Mouse (Mus musculus) heart, embryonic 14.5 days (tissue): Measurements from ENCODE around the gene Pprc1. TPM values are rescaled to one million over a fixed set of nuclear protein-coding genes. Genes with fewer than 3 reads are reported as not detected.

Experiments
- ATAC-seq: fragments of 200-750 bp; cut with Nextera tagmentation; 2 replicates; pipeline ENCODE4 v1.8.0; 2017; ENCODE audit warnings: low read depth, moderate TSS enrichment; ENCODE audit not compliant: insufficient number of reproducible peaks, insufficient read depth, low FRiP score
- H3K27ac ChIP-seq, 2 experiments: fragments of 200-500 bp in 1 of 2; fragments of 300-500 bp in 1 of 2; sonication (generic) in 1 of 2; replicated peaks in 1 of 2; 2 replicates each; pipeline ENCODE4 v1.5.1; 2012 to 2014; ENCODE audit warnings: low read depth in 2 of 2, low read length in 2 of 2, control low read depth in 1 of 2, mild to moderate bottlenecking in 1 of 2, mixed read lengths in 1 of 2; ENCODE audit not compliant: control insufficient read depth in 1 of 2, insufficient read depth in 1 of 2
- H3K27me3 ChIP-seq: fragments of 300-500 bp; sonication (generic); 2 replicates; pipeline ENCODE4 v1.6.1; 2014; ENCODE audit warnings: mild to moderate bottlenecking, low read length, control low read depth; ENCODE audit not compliant: control insufficient read depth, insufficient read depth
- H3K36me3 ChIP-seq: fragments of 300-500 bp; sonication (generic); 2 replicates; pipeline ENCODE4 v1.6.1; 2014; ENCODE audit warnings: mild to moderate bottlenecking, control low read depth, low read length, mixed read lengths; ENCODE audit not compliant: control insufficient read depth, insufficient read depth
- H3K4me1 ChIP-seq, 2 experiments: fragments of 200-500 bp in 1 of 2; fragments of 300-500 bp in 1 of 2; sonication (generic) in 1 of 2; 2 replicates each; pipeline ENCODE4 v1.6.1; 2012 to 2014; ENCODE audit warnings: low read length in 2 of 2, control low read depth in 1 of 2, mixed read lengths in 1 of 2; ENCODE audit not compliant: control insufficient read depth in 2 of 2, insufficient read depth in 2 of 2
- H3K4me2 ChIP-seq: fragments of 300-500 bp; sonication (generic); 2 replicates; pipeline ENCODE4 v1.6.1; 2014; ENCODE audit warnings: mild to moderate bottlenecking, low read length
- H3K4me3 ChIP-seq, 2 experiments: fragments of 200-500 bp in 1 of 2; fragments of 300-500 bp in 1 of 2; sonication (generic) in 1 of 2; 2 replicates each; pipeline ENCODE4 v1.5.1; 2012 to 2014; ENCODE audit warnings: low read length in 2 of 2, mild to moderate bottlenecking in 2 of 2, control low read depth in 1 of 2, low read depth in 1 of 2, moderate library complexity in 1 of 2; ENCODE audit not compliant: control insufficient read depth in 1 of 2, insufficient read depth in 1 of 2
- H3K9ac ChIP-seq: fragments of 300-500 bp; sonication (generic); 2 replicates; pipeline ENCODE4 v1.6.1; 2014; ENCODE audit warnings: mild to moderate bottlenecking, low read length
- H3K9me3 ChIP-seq: fragments of 300-500 bp; sonication (generic); 2 replicates; pipeline ENCODE4 v1.6.1; 2016; ENCODE audit warnings: low read length, control low read depth; ENCODE audit not compliant: control insufficient read depth
- WGBS: fragments of 180-500 bp; shearing (Covaris S2); extraction: QIAGEN DNeasy Blood & Tissue Kit; methylation state at CpG from one replicate; pipeline ENCODE4 v1.1.7; 2014; 5-methylcytosine and 5-hydroxymethylcytosine counted together
- polyA plus RNA-seq: library from polyadenylated mRNA; unstranded; fragments of >200 nt; fragmentation: Nextera tagmentation; extraction: Ambion mirVana; gene quantifications from 2 replicates; pipeline ENCODE4 v1.2.1, GENCODE M21; 2014

Gene Pprc1
- polyA plus RNA-seq, 1 experiment from 2014 or later, result 26.4 TPM

GRCm38 (mm10) chr19:46103437-46104186, 58.9 kb downstream of the Pprc1 start:
- Histone ChIP-seq H3K4me2 (no peak overlapping the region), H3K4me1 (no peaks in the 10 kb centered on the region), H3K27me3 (no peaks in the 10 kb centered on the region), H3K27ac (no peak overlapping the region), H3K9me3 (no peaks in the 10 kb centered on the region), H3K36me3 (no peaks in the 10 kb centered on the region), H3K4me3 (no peak overlapping the region), H3K9ac (no peak overlapping the region)
- no peak for ATAC-seq
- 69% methylated on average over 6 of the region's 6 CpGs for WGBS

DNA sequence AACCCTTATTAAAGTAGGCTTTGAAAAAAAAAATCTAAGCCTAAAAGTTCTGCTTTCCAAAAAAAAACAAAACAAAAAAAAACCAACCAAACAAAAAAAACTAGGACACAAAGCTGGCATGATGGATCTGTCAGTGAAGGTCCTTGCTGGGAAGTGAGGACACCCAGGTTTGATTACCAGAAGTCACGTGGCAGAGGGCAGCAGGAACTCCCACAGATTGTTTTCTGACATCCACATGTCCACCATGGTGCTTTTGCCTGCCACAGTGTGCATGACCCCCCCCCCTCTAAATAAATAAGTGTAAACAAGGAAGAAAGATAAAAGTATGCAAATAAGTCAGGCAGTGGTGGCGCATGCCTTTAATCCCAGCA, 59.5 kb downstream of the Pprc1 start:
- H3K4me3 ChIP-seq, result no peak overlapping the region
- no peak for ATAC-seq
- no peak overlapping the region for H3K27ac ChIP-seq
- H3K27me3 ChIP-seq, result no peaks in the 10 kb centered on the region
- H3K4me1 ChIP-seq, result no peaks in the 10 kb centered on the region
- no peak overlapping the region for H3K4me2 ChIP-seq
- H3K36me3 ChIP-seq, result no peaks in the 10 kb centered on the region
- H3K9me3 ChIP-seq, result no peaks in the 10 kb centered on the region
- WGBS, result 69% methylated on average over 2 of the region's 2 CpGs
- H3K9ac ChIP-seq, result no peak overlapping the region

DNA sequence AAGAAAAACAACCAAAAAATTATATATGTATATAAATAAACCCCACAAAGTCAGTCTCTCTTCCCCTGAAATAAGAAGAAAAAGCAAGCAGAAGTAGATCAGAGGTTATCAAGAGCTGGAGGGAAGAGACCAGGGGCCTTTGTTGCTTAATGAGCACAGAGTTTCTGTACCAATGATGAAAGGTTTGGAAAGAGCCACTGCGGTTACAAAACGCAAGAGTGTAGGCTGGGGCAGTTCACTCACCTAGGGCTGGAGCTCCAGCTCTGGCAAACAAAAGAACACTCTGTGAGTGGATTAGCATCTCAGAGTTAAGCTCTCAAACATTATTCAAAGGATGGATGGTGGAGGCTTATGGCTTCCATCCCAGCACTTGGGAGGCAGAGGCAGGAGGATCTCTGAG, 65.5 kb downstream of the Pprc1 start:
- Histone ChIP-seq H3K9ac (no peak overlapping the region), H3K9me3 (no peaks in the 10 kb centered on the region), H3K4me1 (no peaks in the 10 kb centered on the region), H3K4me2 (no peak overlapping the region), H3K27me3 (no peaks in the 10 kb centered on the region), H3K36me3 (no peaks in the 10 kb centered on the region), H3K27ac (no peak overlapping the region), H3K4me3 (no peak overlapping the region)
- ATAC-seq, result no peak
- 76% methylated on average over 2 of the region's 2 CpGs for WGBS

- H3K27me3 ChIP-seq, result no peaks in the 10 kb centered on the region
- no peaks in the 10 kb centered on the region for H3K9me3 ChIP-seq
- no peak overlapping the region for H3K4me3 ChIP-seq
- ATAC-seq, result no peak
- H3K4me1 ChIP-seq, result no peaks in the 10 kb centered on the region
- WGBS, result 84% methylated on average over 5 of the region's 5 CpGs
- H3K27ac ChIP-seq, result no peak overlapping the region
- H3K9ac ChIP-seq, result no peak overlapping the region
- H3K4me2 ChIP-seq, result no peak overlapping the region
- H3K36me3 ChIP-seq, result no peaks in the 10 kb centered on the region
These were observed 66.1 kb downstream of the Pprc1 start for GRCm38 (mm10) chr19:46110781-46111180.

- H3K9me3 ChIP-seq, result no peaks in the 10 kb centered on the region
- H3K4me2 ChIP-seq, result no peak overlapping the region
- no peak for ATAC-seq
- no peaks in the 10 kb centered on the region for H3K36me3 ChIP-seq
- 51% methylated on average over 4 of the region's 4 CpGs for WGBS
- H3K27me3 ChIP-seq, result no peaks in the 10 kb centered on the region
- no peak overlapping the region for H3K27ac ChIP-seq
- no peak overlapping the region for H3K4me3 ChIP-seq
- no peaks in the 10 kb centered on the region for H3K4me1 ChIP-seq
- H3K9ac ChIP-seq, result no peak overlapping the region
These were observed 69.9 kb downstream of the Pprc1 start for GRCm38 (mm10) chr19:46114617-46115016.

- no peaks in the 10 kb centered on the region for H3K4me1 ChIP-seq
- H3K4me2 ChIP-seq, result no peak overlapping the region
- H3K9ac ChIP-seq, result no peak overlapping the region
- H3K27me3 ChIP-seq, result no peaks in the 10 kb centered on the region
- no peaks in the 10 kb centered on the region for H3K36me3 ChIP-seq
- ATAC-seq, result no peak
- H3K9me3 ChIP-seq, result no peaks in the 10 kb centered on the region
- no peak overlapping the region for H3K27ac ChIP-seq
- H3K4me3 ChIP-seq, result no peak overlapping the region
- 85% methylated on average over 3 of the region's 3 CpGs for WGBS
These were observed 74.8 kb downstream of the Pprc1 start for GRCm38 (mm10) chr19:46119458-46119857.

DNA sequence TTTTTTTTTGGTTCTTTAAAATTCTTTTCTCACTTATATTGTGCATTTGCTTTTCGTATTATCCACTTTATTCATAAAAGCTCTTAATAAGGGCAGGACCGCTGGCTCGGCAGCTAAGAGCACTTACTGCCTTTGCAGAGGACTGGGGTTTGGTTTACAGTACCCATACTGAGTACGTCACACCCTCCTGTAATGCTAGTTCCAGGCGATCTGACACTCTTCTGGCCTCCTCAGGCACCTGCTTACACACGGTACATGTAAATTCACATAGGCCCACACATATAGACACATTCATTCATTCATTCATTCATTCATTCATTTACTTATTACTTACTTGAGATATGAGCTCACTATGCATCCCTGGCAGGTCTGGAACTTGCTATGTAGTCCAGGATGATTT, 76.2 kb downstream of the Pprc1 start:
- Histone ChIP-seq H3K27me3 (no peaks in the 10 kb centered on the region), H3K4me3 (no peak overlapping the region), H3K9me3 (no peaks in the 10 kb centered on the region), H3K27ac (no peak overlapping the region), H3K36me3 (no peaks in the 10 kb centered on the region), H3K4me1 (no peaks in the 10 kb centered on the region), H3K9ac (no peak overlapping the region), H3K4me2 (no peak overlapping the region)
- WGBS, result 70% methylated on average over 6 of the region's 6 CpGs
- no peak for ATAC-seq
